Mouse (Mus musculus) ES-E14 (cell line): ENCODE data around the gene Myd88. TPM values are rescaled to one million over a fixed set of nuclear protein-coding genes. Genes with fewer than 3 reads are reported as not detected.

Source experiments
- DNase-seq: peaks from one replicate; pipeline ENCODE4 v3.0.0-alpha.2; 2013; ENCODE audit warnings: low read depth, low spot score
- H3K27ac ChIP-seq: 2 replicates; pipeline ENCODE4 v1.5.1; 2012; ENCODE audit warnings: low read depth, mild to moderate bottlenecking, low read length, moderate library complexity, mixed read lengths; ENCODE audit not compliant: poor library complexity, insufficient read depth, severe bottlenecking
- H3K36me3 ChIP-seq: 2 replicates; pipeline ENCODE4 v1.6.1; 2012; ENCODE audit warnings: mild to moderate bottlenecking, low read length, moderate library complexity, mixed read lengths; ENCODE audit not compliant: control insufficient read depth, poor library complexity, insufficient read depth, severe bottlenecking
- H3K4me1 ChIP-seq, 2 experiments: fragments of 150-350 bp in 1 of 2; sonication (generic) in 1 of 2; 2 replicates each; pipeline ENCODE4 v1.6.1; 2012; ENCODE audit warnings: low read length in 2 of 2, mild to moderate bottlenecking in 1 of 2, mixed read lengths in 1 of 2; ENCODE audit not compliant: control insufficient read depth in 2 of 2, insufficient read depth in 2 of 2, poor library complexity in 1 of 2
- H3K4me3 ChIP-seq, 2 experiments: fragments of 150-350 bp in 1 of 2; sonication (generic) in 1 of 2; 2 replicates each; pipeline ENCODE4 v1.5.1; 2012; ENCODE audit warnings: low read length in 2 of 2, low read depth in 1 of 2, mild to moderate bottlenecking in 1 of 2, mixed read lengths in 1 of 2; ENCODE audit not compliant: insufficient read depth in 1 of 2, poor library complexity in 1 of 2, severe bottlenecking in 1 of 2
- H3K9ac ChIP-seq: 2 replicates; pipeline ENCODE4 v1.6.1; 2012; ENCODE audit warnings: low read depth, mild to moderate bottlenecking, low read length, mixed read lengths; ENCODE audit not compliant: poor library complexity, insufficient read depth, severe bottlenecking
- H3K9me3 ChIP-seq: fragments of 150-350 bp; sonication (generic); 2 replicates; pipeline ENCODE4 v1.6.1; 2012; ENCODE audit warnings: low read depth, mild to moderate bottlenecking, low read length; ENCODE audit not compliant: control insufficient read depth, insufficient read depth
- CHD2 ChIP-seq: IDR thresholded peaks from 2 replicates; pipeline ENCODE4 v1.6.1; 2014; ENCODE audit warnings: mild to moderate bottlenecking, low read depth, low read length, inconsistent platforms
- HCFC1 ChIP-seq: IDR thresholded peaks from 2 replicates; pipeline ENCODE4 v1.6.1; 2012; ENCODE audit warnings: low read length, inconsistent platforms, borderline replicate concordance; ENCODE audit not compliant: insufficient read depth
- MAFK ChIP-seq: IDR thresholded peaks from 2 replicates; pipeline ENCODE4 v1.6.1; 2014; ENCODE audit warnings: mild to moderate bottlenecking, low read depth, low read length, inconsistent platforms; ENCODE audit not compliant: insufficient read depth
- ZC3H11A ChIP-seq: IDR thresholded peaks from 2 replicates; pipeline ENCODE4 v1.6.1; 2012; ENCODE audit warnings: low read depth, mild to moderate bottlenecking, inconsistent platforms, low read length, borderline replicate concordance
- ZNF384 ChIP-seq: IDR thresholded peaks from 2 replicates; pipeline ENCODE4 v1.6.1; 2012; ENCODE audit warnings: low read depth, low read length, inconsistent platforms
- in situ Hi-C, 2 experiments: fragments of 600-800 bp; cut with MboI; formaldehyde crosslinking; loops; one replicate each; pipeline ENCODE4 v1.15.1; 2025; ENCODE audit warnings: low sequenced_read_pairs in 2 of 2, inconsistent platforms in 1 of 2; ENCODE audit not compliant: unreplicated experiment in 2 of 2
- total RNA-seq: library from RNA; depleted of rRNA; stranded (reverse); fragments of 300-350 nt; gene quantifications from 2 replicates; pipeline ENCODE4 v1.2.3, GENCODE M21; 2012; rRNA removed

Myd88 gene
- total RNA-seq, 1 experiment = 5.4 TPM

GRCm38 (mm10) chr9:119305863-119306262, 35.3 kb downstream of the Myd88 start:
- Histone ChIP-seq H3K9me3 (no peaks in the 10 kb centered on the region), H3K36me3 (peaks cover 11% of the 10 kb centered on the region; the same call in 1 of the 2 replicates), H3K9ac (no peak overlapping the region), H3K4me1 (peaks cover 0 to 2% of the 10 kb centered on the region in 2 experiments; a peak in 2 of 4 replicates), H3K27ac (no peak overlapping the region), H3K4me3 (no peak overlapping the region)
- in situ Hi-C loops = no loop called here
- DNase-seq = no peak
- no peak for TF ChIP-seq CHD2
- TF ChIP-seq ZC3H11A = no peak
- no peak for TF ChIP-seq HCFC1
- TF ChIP-seq MAFK = no peak
- no peak for TF ChIP-seq ZNF384

DNA sequence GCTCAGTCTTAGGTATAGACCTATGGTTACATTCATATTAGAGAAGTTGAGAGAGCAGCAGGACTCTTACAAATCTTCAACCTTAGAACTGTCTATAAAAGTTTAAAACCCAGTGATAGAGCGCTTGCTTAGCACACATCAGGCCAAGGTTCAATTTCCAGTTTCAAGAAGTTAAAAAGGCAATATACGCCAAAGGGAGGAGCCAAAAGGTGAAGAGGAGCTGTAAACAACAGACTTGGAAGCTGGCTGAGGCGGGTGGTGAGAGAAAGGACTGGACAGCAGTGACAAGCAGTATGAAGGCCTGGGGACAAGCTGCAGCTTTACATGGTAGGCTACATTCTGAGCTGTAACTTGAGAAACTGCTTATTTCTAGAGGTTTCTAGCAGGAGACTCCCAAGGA, 42.6 kb downstream of the Myd88 start:
- peaks cover 13% of the 10 kb centered on the region; the same call in 1 of the 2 replicates for H3K36me3 ChIP-seq
- H3K9ac ChIP-seq = no peak overlapping the region
- H3K27ac ChIP-seq = no peak overlapping the region
- H3K4me1 ChIP-seq = 0 out of 4 replicates have a peak, but pooled peaks cover 0 to 3% of the 10 kb centered on the region in 2 experiments
- no peak for DNase-seq
- no peak overlapping the region for H3K4me3 ChIP-seq
- no peak for TF ChIP-seq ZNF384
- in situ Hi-C loops = no loop called here
- H3K9me3 ChIP-seq = no peaks in the 10 kb centered on the region

DNA sequence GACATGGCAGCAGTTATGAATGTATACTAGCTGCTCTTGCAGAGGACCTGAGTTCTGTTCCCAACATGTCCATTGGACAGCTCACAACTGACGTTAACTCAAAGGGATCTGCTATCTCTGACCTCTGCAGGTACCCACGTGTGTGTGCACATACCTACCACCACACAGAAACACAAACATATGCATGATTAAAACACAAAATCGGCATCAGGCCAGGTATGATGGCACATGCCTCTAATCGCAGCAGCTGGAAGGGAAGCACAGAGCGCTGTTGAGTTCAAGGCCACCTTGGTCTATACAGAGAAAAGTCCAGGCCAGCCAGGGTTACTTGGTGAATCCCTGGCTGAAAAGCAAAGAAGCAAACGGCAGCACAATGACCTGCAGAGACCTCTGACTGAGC, 43.5 kb downstream of the Myd88 start:
- Histone ChIP-seq H3K36me3 (peaks cover 13% of the 10 kb centered on the region; the same call in 1 of the 2 replicates), H3K9me3 (no peaks in the 10 kb centered on the region), H3K27ac (peak overlapping the region; percentile 43; the same call in 1 of the 2 replicates), H3K9ac (no peak overlapping the region), H3K4me3 (no peak overlapping the region), H3K4me1 (0 out of 4 replicates have a peak, but pooled peaks cover 0 to 3% of the 10 kb centered on the region in 2 experiments)
- no peak for TF ChIP-seq HCFC1
- TF ChIP-seq ZNF384 = no peak
- no peak for TF ChIP-seq MAFK
- TF ChIP-seq ZC3H11A = no peak
- no peak for TF ChIP-seq CHD2
- in situ Hi-C loops = no loop called here
- no peak for DNase-seq

- Histone ChIP-seq H3K9ac (no peak overlapping the region), H3K27ac (no peak overlapping the region), H3K36me3 (peaks cover 4% of the 10 kb centered on the region), H3K4me3 (no peak overlapping the region), H3K4me1 (no peaks in the 10 kb centered on the region), H3K9me3 (no peaks in the 10 kb centered on the region)
- in situ Hi-C loops = no loop called here
- no peak for TF ChIP-seq ZC3H11A
- no peak for DNase-seq
These were observed 50.4 kb downstream of the Myd88 start for GRCm38 (mm10) chr9:119290791-119291190.

Other genes starting within 250 kb of the Myd88 start
- 13.1 and 15.3 TPM in 2 replicates for gene Plcd1, start 247.9 kb downstream of the Myd88 start, total RNA-seq
- gene Dlec1, start 238.9 kb downstream of the Myd88 start, total RNA-seq = 1.2 and 3.7 TPM in 2 replicates
- 3.0 and 6.8 TPM in 2 replicates for gene Acaa1b, start 184.3 kb downstream of the Myd88 start, total RNA-seq
- gene Gm47289, start 182.2 kb downstream of the Myd88 start, total RNA-seq = not detected in 2 replicates
- gene Slc22a13, start 132.3 kb downstream of the Myd88 start, total RNA-seq = 0.13 TPM in 1 of 2 replicates, not detected in the other
- gene Oxsr1, start 19.0 kb downstream of the Myd88 start, total RNA-seq = 52.1 and 53.1 TPM in 2 replicates
- gene Acaa1a, start 1.7 kb downstream of the Myd88 start, total RNA-seq = 54.9 and 58.2 TPM in 2 replicates
- gene Xylb, start 16.0 kb upstream of the Myd88 start, total RNA-seq = 3.7 and 6.7 TPM in 2 replicates
- gene Slc22a14, start 24.1 kb upstream of the Myd88 start, total RNA-seq = 0.45 and 1.1 TPM in 2 replicates
- gene Acvr2b, start 60.7 kb upstream of the Myd88 start, total RNA-seq = 29.8 and 57.1 TPM in 2 replicates
- 9.3 and 11.9 TPM in 2 replicates for gene Exog, start 103.5 kb upstream of the Myd88 start, total RNA-seq
- gene Scn5a, start 237.6 kb upstream of the Myd88 start, total RNA-seq = 0.76 and 0.95 TPM in 2 replicates